Mouse (Mus musculus) heart, adult 10 weeks (tissue): ENCODE measurements around the gene Col6a2. TPM values are rescaled to one million over a fixed set of nuclear protein-coding genes. Genes with fewer than 3 reads are reported as not detected.

Experiments
- polyA plus RNA-seq: library from polyadenylated mRNA; stranded (reverse); fragments of 350-450 nt; fragmentation: Illumina TruSeq; extraction: RNeasy Lipid Tissue Mini Kit (QIAGEN cat#74804); gene quantifications from one replicate; pipeline ENCODE4 v1.2.3, GENCODE M21; 2014; ENCODE audit warnings: low read depth, low replicate concordance

The Col6a2 gene
- polyA plus RNA-seq, result 49.8 TPM

GRCm38 (mm10) chr10:76622928-76623680, at the start of gene Col6a2:
Gene Col6a2, minus strand, starts transcription at chr10:76623630.

GRCm38 (mm10) chr10:76575374-76575773, 48.1 kb downstream of the Col6a2 start, which contains the start of gene Ftcd:
Gene Ftcd, plus strand, starts transcription at chr10:76575648.

GRCm38 (mm10) chr10:76561972-76562371, 61.5 kb downstream of the Col6a2 start, which contains the start of gene Spatc1l:
Gene Spatc1l, plus strand, starts transcription at chr10:76562272.

Other genes with a start within 250 kb of the Col6a2 start
- not detected for gene AC141477.1, start 183.2 kb downstream of the Col6a2 start, polyA plus RNA-seq
- 56.6 TPM for gene Pcnt, start 180.8 kb downstream of the Col6a2 start, polyA plus RNA-seq
- 0.99 TPM for gene 2610028H24Rik, start 174.5 kb downstream of the Col6a2 start, polyA plus RNA-seq
- gene Mcm3ap, start 154.7 kb downstream of the Col6a2 start, polyA plus RNA-seq, result 27.2 TPM
- gene Ybey, start 154.5 kb downstream of the Col6a2 start, polyA plus RNA-seq, result 2.6 TPM
- 1.8 TPM for gene Lss, start 92.0 kb downstream of the Col6a2 start, polyA plus RNA-seq
- not detected for gene Spatc1l, start 61.4 kb downstream of the Col6a2 start, polyA plus RNA-seq
- gene Ftcd, start 48.0 kb downstream of the Col6a2 start, polyA plus RNA-seq, result not detected
- 48.7 TPM for gene Col6a1, start 102.5 kb upstream of the Col6a2 start, polyA plus RNA-seq